Mouse (Mus musculus) layer of hippocampus, adult 8-10 months (tissue): ENCODE data around the gene Eef1b2. TPM values are rescaled to one million over a fixed set of nuclear protein-coding genes. Genes with fewer than 3 reads are reported as not detected.

Experiments
- microRNA-seq, 2 experiments: library from miRNA; unstranded; fragments of <30 nt; microRNA quantifications; one replicate each; pipeline ENCODE4 v1.2.0; 2022
- total RNA-seq, 4 experiments: library from RNA; stranded (reverse); gene quantifications; 2 replicates each; pipeline ENCODE4 v1.2.4; 2022

Eef1b2 gene
- total RNA-seq, 4 experiments from 2014 or later = 310 to 454 (median 387) TPM

Small RNA genes within 50 kb of the gene (microRNA-seq; reads per million reads assigned to microRNA genes)
- gene Gm24557 (0 reads per million in 2 experiments), gene Gm27512 (0 reads per million in 2 experiments)

Other genes with a start within 250 kb of the Eef1b2 start
- 10 to 100 TPM; 28.1 to 36.1 (median 32.4) TPM for gene Ino80d, start 62.2 kb upstream of the Eef1b2 start, total RNA-seq
- 100 to 1,000 TPM; 155 to 166 (median 160) TPM for gene Ndufs1, start within 50 bp of the Eef1b2 start, total RNA-seq
- gene Gpr1, start 37.7 kb downstream of the Eef1b2 start, total RNA-seq = under 1 TPM; 0.31 to 0.74 (median 0.67) TPM
- 10 to 100 TPM; 11.0 to 17.9 (median 15.7) TPM for gene Zdbf2, start 96.4 kb downstream of the Eef1b2 start, total RNA-seq